Comparison of ENCODE assay signal across 26 mouse cellular contexts in genomic region chr8:10171321-10171720, GRCm38 (mm10). TPM values are rescaled to one million over a fixed set of nuclear protein-coding genes. Genes with fewer than 3 reads are reported as not detected.
"Had no signal": no experiment of that assay in that cellular context is flagged by ENCODE, and none has a peak within 500 bp of the region (broad histone marks: within the 10 kb centered on the region; RNA-seq: fewer than 3 reads in every experiment).

No protein-coding gene starts in this region.

- H3K4me1 ChIP-seq: embryonic facial prominence, embryonic 12.5 days; embryonic facial prominence, embryonic 15.5 days; heart, embryonic 10.5 days had no signal

- H3K27ac ChIP-seq: embryonic facial prominence, embryonic 10.5 days; embryonic facial prominence, embryonic 12.5 days; embryonic facial prominence, embryonic 13.5 days; embryonic facial prominence, embryonic 15.5 days; forebrain, embryonic 10.5 days; forebrain, embryonic 12.5 days; forebrain, embryonic 13.5 days; forebrain, embryonic 15.5 days; gastrocnemius, adult 2 months; heart, adult 2 months; heart, embryonic 10.5 days had no signal

- H3K4me3 ChIP-seq: embryonic facial prominence, embryonic 10.5 days; embryonic facial prominence, embryonic 12.5 days; embryonic facial prominence, embryonic 13.5 days; embryonic facial prominence, embryonic 15.5 days; erythroblast, embryonic 14.5 days; forebrain, embryonic 10.5 days; forebrain, embryonic 12.5 days; forebrain, embryonic 13.5 days; forebrain, embryonic 15.5 days; gastrocnemius, adult 2 months; heart, adult 2 months; heart, embryonic 10.5 days had no signal

- ATAC-seq: forebrain, embryonic 13.5 days; forebrain, embryonic 14.5 days; forebrain, embryonic 15.5 days; forebrain, embryonic 16.5 days; forebrain, postnatal 0 days had no signal

- DNase-seq: cerebellum, adult 9-11 months; cerebellum, postnatal 25 days; cerebellum, postnatal 36 days; embryo, embryonic 11 days; forebrain, postnatal 0 days; gastrocnemius, adult 2 months; gastrocnemius, postnatal 10 days; gastrocnemius, postnatal 14 days; gastrocnemius, postnatal 25 days; gastrocnemius, postnatal 36 days; heart, adult 18-20 months; heart, adult 2 months had no signal

RNA-seq across cellular contexts. Expression of gene Myo16, which starts 17.6 kb away (rescaled TPM):
- total RNA-seq: common myeloid progenitor, adult 5-6 weeks; granulocyte monocyte progenitor cell, adult 5-6 weeks had no signal
- polyA plus RNA-seq: erythroblast, embryonic 14.5 days; heart, adult 2 months had no signal
